Mouse (Mus musculus) liver, embryonic 14.5 days (tissue): ENCODE results near the gene Bcl2l1. TPM values are rescaled to one million over a fixed set of nuclear protein-coding genes. Genes with fewer than 3 reads are reported as not detected.

Source experiments
- ATAC-seq: fragments of 200-750 bp; cut with Nextera tagmentation; 2 replicates; pipeline ENCODE4 v1.8.0; 2017; ENCODE audit warnings: moderate number of reproducible peaks, mild to moderate bottlenecking, moderate library complexity; ENCODE audit not compliant: insufficient read depth
- DNase-seq, 3 experiments: peaks; one replicate each; pipeline ENCODE4 v3.0.0-alpha.2; 2012 to 2013; ENCODE audit warnings: low read depth in 3 of 3, low spot score in 3 of 3
- H3K27ac ChIP-seq: fragments of 300-500 bp; sonication (generic); 2 replicates; pipeline ENCODE4 v1.5.1; 2014; ENCODE audit warnings: moderate library complexity, mild to moderate bottlenecking, control low read depth, inconsistent platforms
- H3K27me3 ChIP-seq: fragments of 300-500 bp; sonication (generic); 2 replicates; pipeline ENCODE4 v1.6.1; 2014; ENCODE audit warnings: mild to moderate bottlenecking, low read length, moderate library complexity; ENCODE audit not compliant: control insufficient read depth, insufficient read depth
- H3K36me3 ChIP-seq: fragments of 300-500 bp; sonication (generic); replicated peaks from 2 replicates; pipeline ENCODE4 v1.6.1; 2014; ENCODE audit warnings: low read depth; ENCODE audit not compliant: control insufficient read depth, insufficient read depth
- H3K4me1 ChIP-seq, 2 experiments: fragments of 200-500 bp in 1 of 2; fragments of 300-500 bp in 1 of 2; sonication (generic) in 1 of 2; replicated peaks; 2 replicates each; pipeline ENCODE4 v1.6.1; 2012 to 2014; ENCODE audit warnings: antibody characterized with exemption in 1 of 2, inconsistent platforms in 1 of 2, low read length in 1 of 2; ENCODE audit not compliant: control insufficient read depth in 2 of 2, insufficient read depth in 2 of 2
- H3K4me2 ChIP-seq: fragments of 300-500 bp; sonication (generic); 2 replicates; pipeline ENCODE4 v1.6.1; 2014; ENCODE audit warnings: low read depth, mild to moderate bottlenecking, control low read depth, moderate library complexity
- H3K4me3 ChIP-seq, 2 experiments: fragments of 200-500 bp in 1 of 2; fragments of 300-500 bp in 1 of 2; sonication (generic) in 1 of 2; 2 replicates each; pipeline ENCODE4 v1.5.1; 2012 to 2014; ENCODE audit warnings: low read depth in 2 of 2, low read length in 2 of 2, mild to moderate bottlenecking in 2 of 2, control low read depth in 1 of 2, inconsistent platforms in 1 of 2, moderate library complexity in 1 of 2; ENCODE audit not compliant: insufficient read depth in 1 of 2
- H3K9ac ChIP-seq: fragments of 300-500 bp; sonication (generic); replicated peaks from 2 replicates; pipeline ENCODE4 v1.6.1; 2014; ENCODE audit warnings: mild to moderate bottlenecking, control low read depth, moderate library complexity
- H3K9me3 ChIP-seq: fragments of 300-500 bp; sonication (generic); 2 replicates; pipeline ENCODE4 v1.6.1; 2016; ENCODE audit warnings: low read length, mixed read lengths; ENCODE audit not compliant: control insufficient read depth
- CTCF ChIP-seq: IDR thresholded peaks from 2 replicates; pipeline ENCODE4 v1.5.1; 2016; ENCODE audit warnings: antibody characterized with exemption, low read depth, control low read depth
- EP300 ChIP-seq: IDR thresholded peaks from 2 replicates; pipeline ENCODE4 v1.6.1; 2016; ENCODE audit warnings: antibody characterized with exemption, low read depth
- WGBS: fragments of 180-500 bp; shearing (Covaris S2); extraction: QIAGEN DNeasy Blood & Tissue Kit; methylation state at CpG from one replicate; pipeline ENCODE4 v1.1.7; 2014; ENCODE audit not compliant: insufficient replicate concordance; 5-methylcytosine and 5-hydroxymethylcytosine counted together
- polyA plus RNA-seq, 2 experiments: library from polyadenylated mRNA; depleted of rRNA in 1 of 2; stranded (reverse) in 1 of 2; unstranded in 1 of 2; fragments of >200 nt; fragmentation: Nextera tagmentation in 1 of 2; extraction: Ambion mirVana in 1 of 2; gene quantifications; 2 replicates each; pipeline versions ENCODE4 v1.2.1 to v1.2.3; 2012 to 2014

The Bcl2l1 gene
- polyA plus RNA-seq, 2 experiments: 72.2 to 172 TPM

- H3K4me3 ChIP-seq: no peak overlapping the region
- WGBS: 79% methylated on average over 1 of the region's 1 CpGs
- H3K9ac ChIP-seq: no peak overlapping the region
- DNase-seq (no peak), ATAC-seq (no peak)
- no peak overlapping the region for H3K27ac ChIP-seq
- TF ChIP-seq CTCF: no peak
- TF ChIP-seq EP300: no peak
- no peaks in the 10 kb centered on the region; a peak in 2 of 4 replicates for H3K4me1 ChIP-seq
- H3K36me3 ChIP-seq: peaks cover 82% of the 10 kb centered on the region
- H3K4me2 ChIP-seq: no peak overlapping the region
- no peaks in the 10 kb centered on the region for H3K9me3 ChIP-seq
- H3K27me3 ChIP-seq: no peaks in the 10 kb centered on the region
Measured at GRCm38 (mm10) chr2:152861891-152862290, 30.4 kb upstream of the Bcl2l1 start.

- H3K4me2 ChIP-seq: no peak overlapping the region
- no peaks in the 10 kb centered on the region for H3K9me3 ChIP-seq
- DNase-seq (no peak), ATAC-seq (no peak)
- H3K4me3 ChIP-seq: no peak overlapping the region
- WGBS: 95% methylated on average over 3 of the region's 3 CpGs
- no peak overlapping the region for H3K27ac ChIP-seq
- H3K27me3 ChIP-seq: no peaks in the 10 kb centered on the region
- no peak overlapping the region for H3K9ac ChIP-seq
- TF ChIP-seq CTCF (no peak), EP300 (no peak)
- H3K36me3 ChIP-seq: peaks cover 90% of the 10 kb centered on the region
- H3K4me1 ChIP-seq: no peaks in the 10 kb centered on the region
Measured at GRCm38 (mm10) chr2:152859501-152859900, 28.0 kb upstream of the Bcl2l1 start.

GRCm38 (mm10) chr2:152848466-152848865, 16.9 kb upstream of the Bcl2l1 start:
- no peaks in the 10 kb centered on the region for H3K27me3 ChIP-seq
- H3K27ac ChIP-seq: peak overlapping the region; percentile 89
- DNase-seq: peak in 1 of 3 experiments; percentile 46
- WGBS: 9% methylated on average over 2 of the region's 2 CpGs
- ATAC-seq: peak; percentile 31; the same call in 1 of the 2 replicates
- H3K4me2 ChIP-seq: peak overlapping the region; percentile 95
- H3K4me3 ChIP-seq: peak overlapping the region; percentile 98 to 99
- peaks cover 45% of the 10 kb centered on the region for H3K36me3 ChIP-seq
- H3K4me1 ChIP-seq: peaks cover 12 to 14% of the 10 kb centered on the region in 2 experiments; a peak in 3 of 4 replicates
- no peaks in the 10 kb centered on the region for H3K9me3 ChIP-seq
- H3K9ac ChIP-seq: peak overlapping the region; percentile 98
- TF ChIP-seq EP300 (no peak), CTCF (no peak)

- Histone ChIP-seq H3K9me3 (no peaks in the 10 kb centered on the region), H3K9ac (peak within 1 kb of the TSS; percentile 98), H3K4me1 (peaks cover 12 to 14% of the 10 kb centered on the region in 2 experiments; a peak in 3 of 4 replicates), H3K4me3 (peak within 1 kb of the TSS; percentile 98 to 99), H3K27me3 (no peaks in the 10 kb centered on the region), H3K4me2 (peak within 1 kb of the TSS; percentile 95), H3K27ac (peak within 1 kb of the TSS; percentile 89), H3K36me3 (peaks cover 39% of the 10 kb centered on the region)
- DNase-seq (peak; percentile 99 to 100 (median 100)), ATAC-seq (peak; percentile 98)
- WGBS: under 1% methylated on average over 34 of the region's 34 CpGs
- peak; percentile 44 for TF ChIP-seq EP300
- peak; percentile 42; the same call in 1 of the 2 replicates for TF ChIP-seq CTCF
Measured at GRCm38 (mm10) chr2:152847815-152848302, 16.3 kb upstream of the Bcl2l1 start, which contains the start of gene Tpx2. TSS of gene Tpx2 (plus strand) at chr2:152847964.

- Histone ChIP-seq H3K36me3 (peaks cover 33% of the 10 kb centered on the region), H3K9ac (no peak overlapping the region; the same call in 1 of the 2 replicates), H3K4me2 (peak overlapping the region; percentile 55), H3K9me3 (no peaks in the 10 kb centered on the region), H3K27ac (peak overlapping the region; percentile 3; the same call in 1 of the 2 replicates), H3K4me3 (peak overlapping the region; percentile 21 to 98; a peak in 3 of 4 replicates), H3K4me1 (peaks cover 12 to 14% of the 10 kb centered on the region in 2 experiments; a peak in 3 of 4 replicates), H3K27me3 (no peaks in the 10 kb centered on the region)
- TF ChIP-seq EP300: no peak
- no peak for TF ChIP-seq CTCF
- no peak for ATAC-seq
- WGBS: 9% methylated on average over 3 of the region's 3 CpGs
- no peak for DNase-seq
Measured at GRCm38 (mm10) chr2:152847057-152847814, 15.7 kb upstream of the Bcl2l1 start.
